Mouse (Mus musculus) megakaryocyte progenitor cell, adult 5-6 weeks (primary cell): ENCODE measurements around the gene Rab9. TPM values are rescaled to one million over a fixed set of nuclear protein-coding genes. Genes with fewer than 3 reads are reported as not detected.
"Not testable (repeated sequence)": the region's sequence is repeated elsewhere in the genome, so short reads cannot be mapped to it uniquely, and the experiment has no call there.

ENCODE experiments used
- ATAC-seq: replicated peaks from 2 replicates; pipeline ENCODE4 v1.8.0; 2016; ENCODE audit warnings: mild to moderate bottlenecking, moderate TSS enrichment, inconsistent platforms; ENCODE audit not compliant: poor library complexity
- total RNA-seq, 2 experiments: library from RNA; stranded (forward) in 1 of 2; stranded (reverse) in 1 of 2; fragments of 157-497, 149-512 nt in 1 of 2; fragments of 200-1000 nt in 1 of 2; gene quantifications; 2 replicates each; pipeline versions ENCODE4 v1.2.3 to v1.2.4; 2015 to 2017

The Rab9 gene
- total RNA-seq (2015) (73.4 and 92.1 TPM in 2 replicates), total RNA-seq (2017) (95.2 and 108 TPM in 2 replicates)

DNA sequence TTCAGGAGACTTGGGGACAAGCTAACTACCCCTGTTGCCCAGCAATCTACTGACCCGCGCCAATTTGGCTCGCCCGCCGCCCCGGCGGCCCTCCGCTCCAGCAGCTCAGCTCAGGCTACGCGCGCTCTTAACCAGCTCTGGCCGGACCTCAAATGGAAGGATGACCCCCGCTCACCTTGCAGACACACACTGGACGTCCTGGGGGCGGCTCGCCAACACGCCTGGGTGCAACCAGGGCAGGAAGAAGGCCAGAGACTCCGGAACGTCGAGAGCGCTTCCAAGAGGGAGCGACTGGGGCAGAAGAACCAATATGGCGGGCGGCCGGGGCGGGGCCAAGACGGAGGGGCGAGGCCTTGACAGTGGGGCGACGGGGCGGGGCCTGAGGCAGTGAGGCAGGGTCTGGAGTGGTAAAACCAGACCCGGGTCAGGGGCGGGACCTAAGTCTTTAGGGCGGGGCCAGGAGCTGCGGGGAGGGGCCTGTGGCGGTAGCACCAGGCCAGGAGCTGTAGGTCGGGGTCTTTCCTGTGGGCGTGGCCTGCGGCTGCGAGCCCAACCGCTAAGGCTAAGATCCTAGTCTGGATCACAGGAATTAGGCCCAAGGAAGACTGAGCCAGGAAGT is at the start of gene Rab9:
Rab9 (minus strand) TSS at position 503 of the 619 bp plus-strand sequence.
- peak; percentile 98 for ATAC-seq

- no peak for ATAC-seq
Observed at GRCm38 (mm10) chrX:166528126-166528525, 48.5 kb upstream of the Rab9 start.

DNA sequence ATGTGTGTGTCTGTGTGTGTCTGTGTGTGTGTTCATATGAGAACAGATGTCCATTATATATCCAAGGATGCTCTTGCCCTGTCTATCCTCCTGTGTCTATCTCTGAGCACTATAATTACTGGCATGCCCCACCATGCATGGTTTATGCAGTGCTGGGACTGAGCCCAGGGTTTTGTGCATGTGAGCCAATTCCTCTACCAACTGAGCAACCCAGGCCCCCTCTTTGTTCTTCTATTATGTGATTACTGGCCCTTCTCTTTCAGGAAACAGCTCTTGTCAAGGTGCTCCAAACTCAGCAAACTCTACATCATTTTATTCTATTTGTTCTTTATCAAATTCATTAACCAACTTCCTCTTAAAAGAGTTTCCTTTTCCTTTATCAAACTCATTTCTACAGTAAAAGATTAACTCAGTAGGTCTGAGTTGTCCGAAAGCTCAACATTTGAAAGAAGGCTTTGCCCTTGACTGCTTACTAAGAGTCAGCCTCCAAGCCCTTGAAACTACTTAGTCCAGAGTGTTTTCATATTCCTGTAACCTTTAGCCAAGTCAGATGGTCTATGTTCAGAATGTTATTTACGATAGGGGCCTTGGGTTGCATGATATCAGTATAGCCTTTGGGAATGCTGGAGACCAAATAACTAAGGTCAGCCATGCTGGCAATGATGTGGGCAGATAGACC is 46.1 kb upstream of the Rab9 start:
- ATAC-seq: no peak

GRCm38 (mm10) chrX:166520782-166521181 is 41.1 kb upstream of the Rab9 start:
- peak; percentile 69 for ATAC-seq

DNA sequence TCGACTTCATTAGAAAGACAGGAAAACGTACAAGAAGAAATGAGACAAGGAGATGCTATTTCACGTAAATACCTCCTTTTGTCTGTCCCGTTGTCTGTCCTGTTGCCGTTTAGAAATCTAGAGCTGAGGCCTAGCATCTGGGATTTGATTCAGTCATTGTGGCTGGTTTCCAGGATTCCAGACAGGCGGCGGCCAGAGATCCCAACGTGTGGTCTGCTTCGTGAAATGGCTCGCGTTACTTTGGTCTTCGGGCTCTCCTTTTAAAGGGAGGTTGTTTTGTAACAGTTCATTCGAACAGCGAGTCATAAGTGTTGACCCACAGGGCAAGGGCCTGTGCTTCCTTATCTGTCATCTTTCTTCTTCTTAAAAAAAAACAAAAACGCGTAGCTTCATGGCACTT is 38.7 kb upstream of the Rab9 start, which contains the start of gene Tceanc:
Tceanc (minus strand) TSS at position 223 of the 400 bp plus-strand sequence.
- ATAC-seq: no peak

DNA sequence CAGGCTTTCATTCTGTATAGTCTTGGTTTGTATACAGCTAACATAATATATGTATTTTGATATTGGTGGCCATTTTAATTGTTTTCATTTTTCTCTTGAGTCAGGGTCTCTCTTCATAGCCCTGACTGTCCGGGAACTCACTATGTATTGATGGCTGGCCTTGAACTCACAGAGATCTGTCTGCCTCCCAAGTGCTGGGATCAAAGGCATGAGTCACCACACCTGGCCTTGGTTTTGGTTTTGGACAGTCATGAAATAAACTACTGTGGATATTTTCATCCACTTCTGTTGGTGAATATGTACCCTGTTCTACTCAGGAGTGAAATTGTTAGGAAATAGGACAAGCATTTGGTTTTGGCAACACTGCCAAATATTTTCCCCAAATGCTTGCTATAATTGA is 37.0 kb upstream of the Rab9 start:
- ATAC-seq: no peak

GRCm38 (mm10) chrX:166515923-166516322 is 36.3 kb upstream of the Rab9 start:
- peak; percentile 20; the same call in 1 of the 2 replicates for ATAC-seq

DNA sequence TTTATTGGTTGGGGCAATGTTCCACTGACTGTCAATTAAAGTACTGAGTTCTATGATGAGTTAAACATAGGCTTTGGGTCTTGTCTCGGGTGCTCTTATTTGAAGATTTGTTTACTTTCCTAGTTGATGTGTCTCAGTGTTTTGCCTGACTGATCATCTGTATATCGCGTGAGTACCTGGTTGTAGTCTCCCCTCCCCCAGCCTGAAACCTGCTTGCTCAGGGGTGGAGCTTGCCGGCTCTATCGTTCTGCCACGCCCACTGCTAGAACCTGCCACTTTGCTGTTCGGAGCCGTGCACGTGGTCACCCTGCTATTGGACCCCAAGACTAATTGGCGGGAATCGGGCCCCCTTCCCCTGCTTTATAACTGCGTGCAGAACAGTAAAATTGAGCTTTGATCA is 34.4 kb upstream of the Rab9 start:
- not testable (repeated sequence) for ATAC-seq

DNA sequence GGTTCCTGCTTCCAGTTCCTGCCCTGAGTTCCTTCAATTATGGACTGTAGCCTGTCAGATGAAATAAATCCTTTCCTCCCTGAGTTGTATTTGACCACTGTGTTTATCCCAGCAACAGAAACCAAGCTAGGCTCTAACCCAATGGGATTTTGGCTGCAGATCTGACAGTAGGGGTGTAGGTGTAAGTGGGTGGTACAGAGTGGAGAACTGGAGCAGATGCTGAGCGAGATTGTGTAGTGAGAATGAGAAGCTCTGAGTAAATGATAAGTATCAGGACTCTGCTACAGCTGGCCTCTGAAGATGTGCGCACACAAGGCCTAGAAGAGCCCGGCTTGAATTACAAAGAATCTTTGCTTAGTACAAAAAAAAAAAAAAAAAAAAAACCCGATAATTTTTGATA is 32.4 kb upstream of the Rab9 start:
- no peak for ATAC-seq

GRCm38 (mm10) chrX:166511107-166511506 is 31.4 kb upstream of the Rab9 start:
- ATAC-seq: no peak

DNA sequence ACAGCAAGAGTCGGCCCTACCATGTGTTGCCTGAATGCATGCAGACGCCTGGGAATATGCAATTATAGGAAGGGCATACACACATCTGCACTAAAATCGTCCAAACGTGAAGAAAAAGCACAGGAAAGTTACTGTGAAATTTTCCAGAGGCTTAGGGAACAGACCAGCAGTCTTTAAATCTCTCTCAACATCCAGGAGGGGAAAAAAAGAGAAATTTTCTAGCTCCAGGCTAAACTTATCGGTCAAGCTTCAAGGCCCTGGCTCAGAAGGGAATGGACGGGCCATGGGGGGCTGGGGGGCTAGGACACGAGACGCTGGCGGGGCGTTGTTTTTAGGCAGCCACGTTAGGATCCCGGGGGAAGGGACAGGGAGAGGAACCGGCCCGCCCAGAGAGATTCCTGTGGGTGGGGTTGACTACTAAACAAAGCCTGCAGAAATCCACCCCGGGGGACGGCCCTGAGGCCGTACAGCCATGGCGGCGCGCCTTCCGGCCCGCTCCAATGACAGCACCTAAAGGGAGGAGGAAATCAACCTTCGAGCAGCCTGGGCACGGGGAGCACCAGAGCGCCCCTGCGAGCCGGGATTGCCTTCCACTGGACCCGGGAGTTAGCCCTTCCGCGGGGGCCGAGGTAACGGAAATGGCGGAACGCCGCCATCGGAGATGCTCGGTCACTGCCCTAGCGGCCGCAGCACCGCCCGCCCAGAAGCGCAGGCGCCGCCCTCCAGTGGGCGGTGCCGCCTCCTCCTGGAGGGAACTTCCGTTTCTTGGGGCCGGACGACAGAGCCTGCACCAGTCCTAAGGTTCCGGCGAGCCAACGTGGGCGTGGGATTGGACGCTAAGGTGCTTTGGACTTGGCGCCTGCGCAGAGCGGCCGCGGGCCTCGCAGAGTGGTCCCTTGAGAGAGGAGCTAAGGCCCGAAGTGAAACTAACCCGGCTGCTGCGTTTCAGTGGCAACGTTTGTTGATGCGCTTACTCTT is 30.4 kb upstream of the Rab9 start:
- peak; percentile 91 for ATAC-seq

DNA sequence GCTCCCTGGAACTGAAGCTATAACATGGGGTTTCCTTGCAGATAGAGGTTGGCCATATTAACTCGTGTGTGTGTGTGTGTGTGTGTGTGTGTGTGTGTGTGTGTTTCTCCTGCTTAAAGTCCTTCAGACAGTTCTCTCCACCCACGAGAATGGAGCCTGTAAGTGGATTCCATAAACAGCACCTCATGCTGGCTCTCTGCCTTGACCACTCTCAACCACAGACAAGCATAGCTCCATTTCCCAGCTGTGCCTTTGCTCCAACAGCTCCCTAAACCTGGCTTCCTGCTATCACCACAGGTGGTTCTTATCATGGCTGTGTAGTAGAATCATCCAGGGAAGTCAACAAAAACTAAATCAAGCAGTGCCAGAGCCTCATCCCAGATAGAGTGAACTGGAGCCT is 24.8 kb upstream of the Rab9 start:
- ATAC-seq: no peak

GRCm38 (mm10) chrX:166499496-166500190 is 20.0 kb upstream of the Rab9 start:
- peak; percentile 69 for ATAC-seq

DNA sequence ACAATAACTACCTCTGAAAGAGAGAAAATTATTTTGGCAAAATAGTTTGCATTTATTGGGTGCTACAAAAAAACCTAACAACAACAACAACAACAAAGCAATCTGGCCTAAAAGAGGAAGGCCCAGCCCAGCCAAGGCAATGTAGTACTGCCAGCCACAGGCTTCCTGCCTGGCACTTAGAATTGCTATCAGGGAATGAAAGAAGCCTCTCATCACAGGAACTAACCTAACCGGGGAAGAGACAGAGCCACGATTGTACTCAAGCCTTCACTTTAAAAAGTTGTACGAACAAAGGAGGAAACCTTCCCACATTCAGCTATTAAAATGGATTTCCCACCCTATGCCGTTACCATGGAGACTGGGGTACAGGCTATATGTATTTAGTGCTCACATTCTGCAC is 18.1 kb upstream of the Rab9 start:
- peak; percentile 45 for ATAC-seq

GRCm38 (mm10) chrX:166495052-166495451 is 15.4 kb upstream of the Rab9 start:
- no peak for ATAC-seq

DNA sequence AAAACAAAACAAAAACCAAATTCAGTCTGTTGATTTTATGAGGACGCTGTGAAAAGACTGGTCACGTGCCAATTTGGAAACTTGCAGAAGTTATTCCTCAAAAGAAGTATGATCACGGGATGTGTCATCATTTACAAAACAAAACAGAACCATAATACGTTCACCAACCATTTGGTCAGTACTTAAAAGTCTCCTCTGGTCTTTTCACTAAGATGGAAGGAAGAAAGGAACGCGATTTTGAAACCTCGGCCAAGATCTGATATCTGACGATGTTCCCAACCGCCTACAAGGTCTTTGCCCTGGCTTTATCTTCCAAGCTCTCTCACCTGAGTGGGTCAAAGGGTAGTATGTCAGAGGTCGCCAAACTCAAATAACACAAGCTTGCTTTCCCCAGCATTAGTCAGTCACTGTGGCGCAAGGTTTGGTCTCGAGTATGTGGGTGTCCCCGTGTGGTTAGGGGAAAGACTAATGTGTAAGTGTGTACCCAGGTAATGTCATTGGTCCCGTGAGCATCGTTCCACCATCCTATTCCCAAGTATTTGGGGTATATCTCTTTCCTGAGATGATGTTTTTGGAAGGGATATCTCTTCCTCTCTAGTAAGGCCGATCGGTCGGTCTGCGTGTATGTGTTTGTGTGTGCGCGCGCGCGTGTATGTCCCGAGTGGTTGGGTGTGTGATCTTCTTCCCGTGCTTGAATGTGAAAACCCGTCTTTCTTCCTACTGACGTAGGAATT is 869 bp downstream of the Rab9 start:
- peak; percentile 35 for ATAC-seq

DNA sequence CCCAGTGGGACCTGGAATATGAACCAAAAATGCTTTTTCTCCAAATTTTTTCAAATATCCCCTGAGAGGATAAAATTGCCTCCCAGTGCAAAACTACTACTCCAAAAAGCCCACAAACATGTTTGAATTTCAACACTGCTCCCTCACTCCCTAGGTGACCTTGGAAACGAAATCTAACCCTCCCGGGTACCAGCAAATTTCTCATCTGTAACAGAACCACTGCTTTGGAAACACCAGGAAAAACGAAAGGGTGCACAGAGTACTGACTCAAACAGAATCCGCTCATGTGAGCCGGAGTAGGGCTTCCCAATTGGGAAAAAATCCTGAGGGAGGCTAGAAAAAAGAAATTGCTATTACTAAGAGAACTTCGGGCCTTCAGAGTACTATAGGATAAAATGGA is 2.3 kb downstream of the Rab9 start:
- ATAC-seq: no peak

- no peak for ATAC-seq
Observed at GRCm38 (mm10) chrX:166472612-166473011, 7.1 kb downstream of the Rab9 start.

DNA sequence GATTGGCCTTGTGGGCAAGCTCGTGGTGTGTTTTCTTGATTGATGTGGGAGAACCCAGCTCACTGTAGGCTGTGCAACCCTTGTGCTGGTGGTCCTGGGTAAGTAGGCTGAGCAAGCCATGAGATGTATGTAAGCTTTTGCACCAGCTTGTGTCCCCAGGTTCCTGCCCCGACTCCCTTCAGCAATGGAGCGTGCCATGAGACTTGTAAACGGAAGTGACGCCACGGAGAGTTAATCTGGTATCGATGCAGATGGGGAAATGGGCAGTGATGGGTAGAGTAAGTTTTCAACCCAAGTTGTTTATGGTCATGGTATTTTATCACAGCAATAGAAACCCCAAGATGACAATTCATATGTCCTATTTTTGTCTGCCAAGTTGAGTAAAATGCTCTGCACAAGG is 11.3 kb downstream of the Rab9 start:
- no peak for ATAC-seq

- ATAC-seq: no peak
Observed at GRCm38 (mm10) chrX:166455525-166455924, 24.1 kb downstream of the Rab9 start.
